Mouse (Mus musculus) cerebellum, adult 2 months (tissue): Measurements from ENCODE around the gene Dcun1d4.

Source experiments
- CTCF ChIP-seq: fragments of 200-500 bp; IDR thresholded peaks from 2 replicates; pipeline ENCODE4 v1.5.1; 2011; ENCODE audit warnings: low read depth, mild to moderate bottlenecking, control low read depth, low read length, moderate library complexity, borderline replicate concordance; ENCODE audit not compliant: insufficient read depth
- POLR2A ChIP-seq: fragments of 200-500 bp; IDR thresholded peaks from 2 replicates; pipeline ENCODE4 v1.6.1; 2011; ENCODE audit warnings: low read length, control low read depth, borderline replicate concordance; ENCODE audit not compliant: insufficient read depth

- TF ChIP-seq POLR2A (no peak), CTCF (no peak)
These were observed 78.0 kb downstream of the Dcun1d4 start for GRCm38 (mm10) chr5:73558756-73559155.
